Mouse (Mus musculus) testis, postnatal 14 days (tissue): Measurements from ENCODE around the gene Crebrf.

ENCODE experiments used
- DNase-seq: peaks from one replicate; pipeline ENCODE4 v3.0.0; 2021; ENCODE audit warnings: low spot score

Gene Crebrf

GRCm38 (mm10) chr17:26705463-26706359 is 9.7 kb upstream of the Crebrf start:
- peak; percentile 60 for DNase-seq

DNA sequence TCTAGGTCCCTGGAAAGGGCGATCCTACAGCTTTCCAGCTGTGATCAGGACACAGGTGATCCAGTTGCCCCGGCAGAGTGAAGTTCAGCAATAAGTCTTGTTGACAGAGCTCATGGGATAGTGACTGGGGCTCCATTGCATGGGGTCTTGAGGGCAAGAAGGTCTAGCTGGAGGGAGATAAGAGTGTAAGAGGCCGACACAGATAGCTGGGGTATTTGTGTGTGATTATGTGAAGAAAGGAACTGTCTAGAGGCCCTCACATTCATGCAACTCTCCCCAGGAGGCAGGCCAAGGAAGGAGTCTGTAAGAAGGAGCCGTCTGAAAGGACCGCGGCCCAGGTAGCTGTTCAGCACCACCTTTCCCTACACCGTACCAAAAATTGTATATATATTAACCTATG is 8.4 kb upstream of the Crebrf start:
- DNase-seq, result no peak

- no peak for DNase-seq
Observed at GRCm38 (mm10) chr17:26708499-26708898, 7.0 kb upstream of the Crebrf start.

GRCm38 (mm10) chr17:26708993-26709590 is 6.4 kb upstream of the Crebrf start:
- no peak for DNase-seq

DNA sequence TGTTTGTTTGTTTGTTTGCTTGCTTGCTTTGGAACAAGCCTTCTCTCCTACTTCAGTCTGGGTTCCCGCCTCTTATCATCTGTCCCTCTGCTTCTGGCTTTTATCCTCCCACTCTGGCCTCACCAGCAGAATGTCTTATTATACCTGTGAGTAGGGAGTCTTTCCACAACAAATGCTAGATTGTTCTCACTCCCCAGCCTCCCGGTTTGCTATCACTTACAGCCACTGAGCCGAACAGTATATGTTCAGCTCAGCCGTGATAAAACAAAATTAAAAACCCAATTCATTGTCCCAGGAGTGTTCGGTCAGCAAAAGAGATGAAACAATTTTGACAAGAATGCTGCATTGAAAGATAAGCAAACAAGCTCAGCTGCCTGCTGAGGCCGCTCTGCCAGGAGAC is 5.4 kb upstream of the Crebrf start:
- DNase-seq, result peak; percentile 79

- DNase-seq, result peak; percentile 98
Observed at GRCm38 (mm10) chr17:26715916-26716717, 667 bp downstream of the Crebrf start.

DNA sequence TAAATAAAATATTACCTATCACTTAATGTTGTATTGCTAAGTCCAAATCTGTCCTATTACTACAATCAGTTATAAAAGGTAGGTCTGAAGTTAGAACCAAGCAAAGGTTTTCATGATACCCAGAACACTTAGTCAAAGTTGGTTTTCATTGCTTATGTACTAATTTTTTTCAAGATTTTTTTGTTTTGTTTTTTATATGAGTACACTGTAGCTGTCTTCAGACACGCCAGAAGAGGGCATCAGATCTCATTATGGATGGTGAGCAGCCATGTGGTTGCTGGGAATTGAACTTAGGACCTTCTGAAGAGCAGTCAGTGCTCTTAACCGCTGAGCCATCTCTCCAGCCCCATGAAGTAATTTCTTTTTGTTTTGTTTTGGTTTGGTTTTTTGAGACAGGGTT is 2.4 kb downstream of the Crebrf start:
- peak; percentile 2 for DNase-seq

DNA sequence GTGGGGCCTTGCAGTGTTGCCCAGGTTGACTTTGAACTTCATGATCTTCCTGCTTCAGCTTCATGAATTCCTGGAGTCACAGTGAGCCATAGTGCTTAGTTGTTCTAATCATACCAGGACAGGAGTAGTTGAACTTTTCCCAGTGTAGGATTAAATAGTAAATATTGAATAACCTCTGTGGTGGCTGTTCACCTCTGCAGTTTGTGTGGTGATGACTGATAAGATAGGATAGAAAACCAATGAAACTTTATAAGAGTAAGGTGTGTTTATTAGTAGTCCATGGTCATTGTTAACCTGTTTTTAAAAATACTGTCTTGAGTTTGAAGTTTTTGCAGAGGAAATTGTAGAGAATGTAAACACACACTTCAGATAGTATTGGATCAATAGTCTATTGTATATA is 4.0 kb downstream of the Crebrf start:
- DNase-seq, result peak; percentile 1

- no peak for DNase-seq
Observed at GRCm38 (mm10) chr17:26721802-26722201, 6.4 kb downstream of the Crebrf start.

DNA sequence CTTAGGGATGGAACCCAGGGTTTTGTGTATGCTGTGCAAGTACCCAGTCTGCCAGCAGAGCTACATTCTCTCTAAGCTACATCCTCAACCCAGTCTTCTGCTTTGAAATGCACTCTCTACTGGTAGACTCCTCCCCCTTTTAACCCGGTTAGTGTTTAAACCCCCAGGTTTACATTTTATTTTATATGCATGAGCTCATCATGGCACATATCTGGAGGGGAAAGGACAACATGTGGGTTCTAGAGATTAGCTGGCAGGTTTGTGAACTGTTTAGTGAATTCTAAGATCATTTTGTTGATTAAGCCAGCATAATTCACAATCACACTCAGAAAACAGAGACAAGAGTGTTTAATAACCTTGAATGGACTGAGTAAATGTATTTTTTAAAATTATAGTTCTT is 9.3 kb downstream of the Crebrf start:
- no peak for DNase-seq

DNA sequence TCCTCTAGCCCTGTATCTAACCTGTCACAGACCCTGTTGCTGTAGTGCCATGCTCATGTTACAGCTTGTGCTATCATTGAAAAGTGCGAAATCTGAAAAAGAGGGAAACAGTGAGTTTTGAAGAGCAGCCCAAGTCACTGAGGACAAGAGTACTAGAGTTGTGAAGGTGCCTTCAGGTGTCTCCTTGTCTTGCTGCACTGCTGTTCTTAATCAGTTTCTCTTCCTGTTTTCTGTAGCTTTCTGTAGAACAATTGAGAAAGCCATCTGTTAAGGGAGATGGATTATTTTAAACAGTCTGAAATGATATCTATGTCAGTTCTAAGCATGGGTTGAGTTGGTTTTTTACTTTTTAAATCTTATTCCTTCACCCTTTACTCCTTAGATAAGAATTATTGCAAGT is 11.2 kb downstream of the Crebrf start:
- DNase-seq, result no peak

DNA sequence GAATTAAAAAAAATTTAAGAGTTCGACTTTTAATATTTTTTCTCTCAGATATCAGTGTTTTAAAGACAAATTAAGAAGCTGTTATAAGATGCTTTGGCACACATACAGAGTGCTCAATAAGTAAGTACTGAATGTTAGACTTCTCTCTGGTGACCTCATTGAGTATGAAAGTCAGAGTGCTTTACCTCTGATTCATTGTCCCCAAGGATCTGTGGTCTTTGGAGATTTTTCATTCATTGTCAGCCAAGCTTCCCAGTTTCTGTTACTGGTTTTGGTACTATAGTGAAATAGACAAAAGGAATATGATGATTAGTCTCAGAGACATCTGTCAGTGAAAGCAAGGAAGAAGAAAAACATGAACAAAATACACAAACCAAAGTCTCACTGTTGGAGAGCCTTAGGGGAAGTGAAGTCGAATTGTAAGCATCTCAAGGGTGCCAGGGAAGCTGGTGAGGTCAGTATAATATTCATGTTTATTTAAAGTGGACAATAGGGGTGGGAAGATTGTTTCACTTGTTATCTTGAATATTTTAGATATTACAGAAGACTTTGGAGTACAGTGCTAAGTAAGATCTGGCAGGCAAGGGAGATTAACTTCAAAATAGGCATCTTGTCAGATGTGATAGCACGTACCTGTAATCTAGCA is 11.8 kb downstream of the Crebrf start:
- no peak for DNase-seq

- DNase-seq, result no peak
Observed at GRCm38 (mm10) chr17:26742581-26742980, 27.1 kb downstream of the Crebrf start.

GRCm38 (mm10) chr17:26743294-26743693 is 27.8 kb downstream of the Crebrf start:
- DNase-seq, result no peak

DNA sequence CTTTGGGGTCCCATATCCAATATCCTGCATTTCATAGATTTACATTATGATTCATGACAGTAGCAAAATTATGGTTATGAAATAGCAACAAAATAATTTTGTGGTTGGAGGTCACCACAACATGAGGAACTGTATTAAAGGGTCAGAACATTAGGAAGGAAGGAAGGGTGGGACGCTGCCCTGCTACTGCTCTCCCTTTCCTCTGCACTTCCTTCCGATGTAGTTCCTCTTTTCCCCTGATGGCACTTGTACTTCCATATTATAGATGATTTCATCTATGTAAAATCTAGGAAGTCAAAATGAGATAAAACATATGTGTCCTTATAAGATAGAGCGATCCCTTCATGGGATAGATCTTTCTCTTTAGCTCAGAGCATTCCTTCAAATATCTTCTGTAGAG is 34.5 kb downstream of the Crebrf start:
- DNase-seq, result no peak

DNA sequence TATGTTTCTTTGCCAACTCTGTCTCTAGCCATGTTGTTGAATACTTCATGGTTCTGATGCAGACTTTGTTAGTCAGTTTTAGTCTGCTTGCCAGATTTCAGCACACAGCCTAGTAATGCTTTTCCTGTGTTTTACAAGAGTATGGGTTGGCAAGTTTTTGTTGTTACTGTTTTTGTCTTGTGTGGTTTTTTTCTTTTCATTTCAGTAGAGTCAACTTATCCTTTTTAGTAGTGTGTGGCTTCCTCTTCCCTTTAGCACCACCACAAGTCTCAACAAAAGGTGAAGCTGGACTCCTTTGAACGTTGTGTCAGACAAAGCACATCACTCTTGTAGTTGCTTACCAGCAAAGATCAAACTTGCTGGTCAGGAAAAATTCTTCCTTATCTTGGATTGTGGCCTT is 36.8 kb downstream of the Crebrf start:
- DNase-seq, result no peak

DNA sequence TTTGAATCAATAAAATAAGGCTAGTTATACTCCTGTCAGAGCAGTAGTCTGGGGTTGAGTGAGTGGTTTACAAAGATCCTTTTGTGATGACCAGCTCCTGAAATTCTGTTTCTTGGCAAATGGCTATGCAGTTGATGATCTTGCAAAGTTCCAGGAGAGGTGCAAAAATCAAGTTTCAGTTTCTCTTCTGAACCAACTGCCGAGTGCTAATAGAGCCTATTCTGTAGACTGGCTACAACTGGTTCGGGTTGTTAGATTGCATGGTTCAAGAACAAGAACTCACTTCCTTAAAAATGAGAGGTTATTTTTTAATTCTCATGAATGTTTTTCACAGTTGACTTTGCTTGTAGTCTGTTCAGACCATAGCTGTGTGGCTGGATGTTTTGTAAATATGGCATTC is 38.0 kb downstream of the Crebrf start:
- no peak for DNase-seq

DNA sequence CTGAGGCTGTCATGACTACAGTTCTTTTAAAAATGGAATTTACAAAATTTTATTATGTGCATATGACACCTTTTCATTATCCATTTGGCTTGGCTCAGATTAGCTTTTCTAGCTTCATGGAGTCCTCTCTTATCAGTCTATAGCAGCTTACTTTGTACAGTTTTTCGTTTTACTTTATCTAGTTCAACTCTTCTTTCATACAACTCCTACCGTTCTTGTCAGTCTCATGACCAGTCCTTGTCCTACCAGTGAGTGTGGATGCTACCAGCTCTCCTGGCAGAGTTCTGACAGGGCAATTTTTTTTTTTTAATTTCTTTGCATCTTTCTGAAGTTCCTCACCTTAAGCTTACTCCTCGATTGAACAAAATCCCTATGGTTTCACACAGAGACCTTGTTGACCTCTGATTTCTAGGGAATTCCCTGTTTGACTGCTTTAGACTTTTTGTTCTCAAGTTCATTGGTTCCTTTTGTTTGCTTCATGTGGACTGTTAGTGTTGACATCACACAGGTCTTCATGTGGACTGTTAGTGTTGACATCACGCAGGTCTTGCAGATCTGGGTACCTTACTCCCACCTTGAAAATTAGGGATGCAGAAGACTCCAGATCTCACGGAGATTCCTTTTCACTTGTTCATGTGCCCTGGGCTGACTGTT is 51.8 kb downstream of the Crebrf start:
- no peak for DNase-seq

- no peak for DNase-seq
Observed at GRCm38 (mm10) chr17:26767754-26768124, 52.3 kb downstream of the Crebrf start.

GRCm38 (mm10) chr17:26776211-26776610 is 60.8 kb downstream of the Crebrf start:
- DNase-seq, result no peak

- DNase-seq, result no peak
Observed at GRCm38 (mm10) chr17:26778001-26778400, 62.6 kb downstream of the Crebrf start.
